Mouse (Mus musculus): ENCODE results near the gene Ncoa7.

Gene Ncoa7

DNA sequence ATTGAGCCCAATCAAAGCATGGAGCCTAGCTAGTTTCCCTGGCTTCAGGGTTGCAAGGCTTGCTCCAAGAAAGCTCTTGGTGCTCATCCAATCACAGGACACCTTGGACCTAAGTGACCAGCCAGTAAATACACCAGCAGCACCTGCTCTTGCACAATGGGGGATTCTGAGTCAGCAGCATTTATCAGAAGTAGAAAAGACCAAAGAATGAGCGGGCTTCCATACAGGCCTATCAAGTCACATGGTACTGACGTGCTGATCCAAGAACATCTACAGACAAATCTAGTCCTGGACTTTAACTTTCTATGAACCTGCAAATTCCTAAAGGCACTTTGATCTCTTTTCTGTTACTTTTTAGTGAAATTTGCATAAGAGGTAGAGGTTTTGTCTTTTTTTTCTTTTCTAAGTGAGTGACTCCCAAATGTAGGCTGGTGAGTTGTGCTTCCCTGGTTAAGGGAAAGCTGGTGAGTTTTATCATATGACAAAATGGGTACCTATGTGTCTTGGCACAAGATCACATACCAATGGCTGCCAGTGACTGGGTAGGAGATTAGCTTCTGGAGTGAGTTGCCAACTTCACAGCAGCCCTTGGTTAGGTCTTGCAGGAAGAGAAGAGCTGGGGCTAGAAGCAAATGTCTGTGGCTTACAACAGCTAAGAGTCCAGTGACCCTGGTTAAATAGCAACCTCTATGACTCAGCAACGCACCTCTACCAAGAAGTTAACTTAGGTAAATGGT lies 57.7 kb downstream of the Ncoa7 start:
- peak; percentile 64 for DNase-seq (ENCODE audit: low read depth)

DNA sequence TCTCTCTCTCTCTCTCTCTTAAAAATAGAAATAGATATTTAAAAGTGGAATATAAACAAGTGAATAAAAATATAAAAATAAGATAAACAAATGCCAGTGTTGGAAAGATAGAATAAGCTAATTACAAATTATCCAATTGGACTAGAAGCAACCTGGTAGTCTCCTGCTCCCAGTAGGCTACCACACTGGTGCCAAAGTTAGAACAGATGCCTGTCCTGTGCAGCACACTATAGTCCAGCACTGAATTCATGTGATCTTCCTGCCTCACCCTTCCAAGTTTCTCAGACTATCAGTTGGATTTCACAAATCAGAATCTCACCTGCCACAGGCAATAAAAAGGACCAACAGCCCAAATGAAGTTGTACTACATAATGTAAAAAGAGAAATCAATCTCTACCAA lies 59.9 kb downstream of the Ncoa7 start:
- DNase-seq (ENCODE audit: low read depth), result no peak

DNA sequence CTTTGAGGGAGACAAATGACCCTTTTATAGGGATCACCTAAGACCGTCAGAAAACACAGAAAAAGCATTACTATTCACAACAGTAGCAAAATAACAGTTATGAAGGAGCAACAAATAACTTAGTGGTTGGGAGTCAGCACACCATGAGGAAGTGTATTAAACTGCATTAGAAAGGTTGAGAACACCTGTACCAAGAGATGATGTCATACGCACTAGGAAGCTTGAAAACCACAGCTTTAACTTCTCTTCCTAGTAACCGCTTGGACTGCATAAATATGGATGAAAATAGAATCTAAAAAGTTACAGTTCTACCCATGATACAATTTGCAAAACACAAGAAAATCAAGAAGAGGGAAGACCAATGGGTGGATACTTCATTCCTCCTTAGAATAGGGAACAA lies 64.7 kb downstream of the Ncoa7 start:
- DNase-seq (ENCODE audit: low read depth), result no peak

DNA sequence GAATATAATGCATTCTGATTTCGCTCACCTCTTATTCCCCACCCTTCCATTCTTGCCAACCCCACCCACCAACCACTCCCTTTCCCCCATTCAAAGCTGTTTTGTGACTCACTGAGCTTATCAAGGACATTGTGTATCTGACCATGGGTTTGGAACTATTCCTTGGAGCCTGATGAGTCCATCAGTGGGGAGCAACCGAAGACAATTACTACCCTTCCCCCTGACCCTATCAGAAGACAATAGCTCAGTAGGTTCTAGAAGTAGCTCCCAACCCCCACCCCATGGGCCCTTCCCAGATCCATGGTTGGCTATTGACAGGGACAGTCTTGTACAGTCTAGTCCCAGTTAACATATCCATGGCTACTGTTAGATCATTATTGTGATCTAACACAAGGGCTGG lies 65.8 kb downstream of the Ncoa7 start:
- DNase-seq (ENCODE audit: low read depth), result no peak

DNA sequence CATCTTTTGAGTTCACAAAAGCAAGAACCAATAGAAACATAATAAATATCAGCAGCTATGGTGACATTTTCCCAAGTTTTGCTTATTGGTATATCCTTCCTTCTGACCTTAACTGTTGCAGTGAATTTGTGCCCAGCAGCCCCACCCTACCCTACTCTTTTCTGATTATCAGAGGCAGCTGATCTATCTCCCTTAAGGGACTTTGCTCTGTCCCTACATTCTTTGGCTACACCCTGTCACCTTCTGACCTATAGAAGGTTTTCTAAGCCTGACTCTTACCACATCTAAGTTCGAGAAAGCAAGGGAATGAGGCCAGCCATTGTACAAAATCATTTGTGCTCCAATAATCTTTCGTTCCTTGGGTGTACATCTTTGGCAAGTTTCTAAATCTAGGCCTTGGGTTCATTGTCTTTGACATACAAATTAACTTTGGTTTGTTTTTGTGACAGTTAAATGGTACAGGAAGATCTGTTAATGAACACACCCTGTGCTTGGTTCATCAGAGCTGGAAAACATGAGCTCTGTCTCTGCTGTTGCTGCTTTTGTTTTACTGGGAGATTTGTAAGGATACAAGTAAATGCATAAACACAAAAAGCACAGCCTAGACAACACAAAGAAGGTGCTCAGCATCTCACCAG lies 69.9 kb downstream of the Ncoa7 start:
- no peak for DNase-seq (ENCODE audit: low read depth)

DNA sequence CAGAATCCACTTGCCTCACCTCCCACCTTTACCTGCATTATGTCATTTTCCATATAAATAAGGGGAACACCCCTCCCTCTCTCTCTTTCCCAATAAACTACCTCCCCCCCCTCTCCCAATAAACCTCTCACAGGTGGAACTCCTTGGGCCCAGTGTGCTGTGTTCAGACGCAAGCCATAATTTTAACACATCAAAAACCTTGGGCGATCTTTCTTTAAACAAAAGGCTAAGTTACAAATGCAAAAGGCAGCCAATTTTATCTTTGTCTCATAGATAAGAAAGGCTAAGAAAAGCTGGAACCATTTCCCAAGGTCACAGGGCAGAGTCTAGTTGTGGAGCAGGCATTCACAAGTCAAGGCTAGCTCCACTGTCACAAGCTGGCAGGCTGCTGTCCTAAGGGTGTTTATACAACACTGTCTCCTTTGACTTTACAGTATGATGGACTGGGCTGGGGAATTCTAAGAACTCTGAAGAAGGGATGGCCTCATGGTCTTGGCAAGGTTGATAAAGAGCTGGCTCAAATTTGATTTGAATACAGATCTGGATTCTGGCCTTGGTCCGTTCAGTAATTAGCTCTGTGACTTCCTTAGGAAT lies 71.7 kb downstream of the Ncoa7 start:
- no peak for DNase-seq (ENCODE audit: low read depth)

DNA sequence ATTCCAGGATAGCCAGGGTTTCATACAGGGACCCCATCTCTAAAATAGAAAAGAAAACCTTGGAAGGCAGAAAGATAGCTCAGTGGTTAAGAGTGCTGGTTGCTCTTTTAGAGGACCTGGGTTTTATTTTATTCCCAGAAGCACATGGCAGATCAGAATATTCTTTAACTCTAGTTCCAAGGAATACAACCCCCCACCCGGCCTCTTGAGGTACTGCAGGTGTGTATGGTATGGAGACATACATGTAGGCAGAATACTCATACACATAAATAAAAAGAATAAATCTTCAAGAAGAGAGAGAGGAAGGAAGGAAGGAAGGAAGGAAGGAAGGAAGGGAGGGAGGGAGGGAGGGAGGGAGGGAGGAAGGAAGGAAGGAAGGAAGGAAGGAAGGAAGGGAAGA lies 72.3 kb downstream of the Ncoa7 start:
- DNase-seq (ENCODE audit: low read depth), result no peak

DNA sequence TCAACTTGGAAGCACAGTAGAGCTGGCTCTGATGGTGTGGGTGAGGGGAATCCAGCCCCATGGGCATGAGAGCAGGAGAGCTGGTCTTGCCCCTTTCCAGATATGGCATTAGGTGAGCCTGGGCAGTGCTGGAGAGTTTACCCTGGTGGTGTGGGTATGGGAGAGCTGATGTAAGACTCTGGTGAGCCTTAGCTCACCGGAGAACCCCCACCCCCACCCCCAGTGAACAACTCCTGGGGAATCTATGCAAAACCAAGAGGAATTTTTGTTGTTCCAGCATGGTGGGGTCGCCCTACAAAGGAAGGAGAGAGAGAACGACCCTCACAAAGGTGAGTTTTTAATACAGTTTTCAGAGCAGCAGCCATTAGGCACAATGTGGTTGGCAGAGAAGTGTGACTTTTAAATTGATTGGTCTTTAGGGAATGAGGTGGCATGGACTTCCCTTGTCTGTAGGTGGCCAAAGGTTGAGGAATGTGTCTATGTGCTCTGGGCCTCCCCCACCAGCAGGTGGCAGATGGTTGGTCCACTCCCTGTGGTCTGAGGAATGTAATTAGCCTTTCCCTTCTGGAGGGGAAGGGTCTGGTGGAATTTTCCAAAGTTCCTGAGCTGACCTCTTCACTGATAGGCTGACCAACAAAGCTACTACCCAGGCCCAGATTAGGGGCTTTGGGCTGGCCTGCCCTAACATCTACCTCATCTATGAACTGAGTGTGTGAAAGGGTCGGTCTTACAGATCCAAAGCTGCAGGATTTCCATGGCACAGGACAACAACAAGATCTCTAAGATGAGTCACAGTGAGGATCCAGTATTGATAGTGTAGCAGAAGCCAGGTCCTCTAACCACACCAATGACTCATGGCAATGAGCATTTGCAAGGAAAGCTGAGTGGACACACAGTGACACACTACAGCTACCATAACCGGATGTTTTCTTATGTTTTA lies 73.7 kb downstream of the Ncoa7 start:
- DNase-seq (ENCODE audit: low read depth), result peak; percentile 91

DNA sequence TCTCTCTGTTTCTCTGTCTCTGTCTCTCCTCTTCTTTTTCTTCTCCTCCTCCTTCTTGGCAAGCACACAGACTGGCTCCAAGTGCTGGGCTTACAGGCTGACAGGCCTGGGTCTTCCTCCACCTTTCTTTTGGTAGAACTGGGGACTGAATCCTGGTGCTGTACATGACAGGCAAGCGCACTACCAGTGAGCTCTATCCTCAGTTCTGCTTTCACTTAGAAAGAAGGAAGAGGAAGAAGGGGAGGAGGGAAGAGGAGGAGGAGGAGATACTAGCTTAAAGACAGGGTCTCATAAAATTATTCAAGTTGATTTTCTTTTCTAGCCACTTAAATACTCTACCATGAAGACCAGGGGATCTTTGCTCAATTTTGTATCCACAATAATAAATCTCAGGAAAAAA lies 80.1 kb downstream of the Ncoa7 start:
- no peak for DNase-seq (ENCODE audit: low read depth)

DNA sequence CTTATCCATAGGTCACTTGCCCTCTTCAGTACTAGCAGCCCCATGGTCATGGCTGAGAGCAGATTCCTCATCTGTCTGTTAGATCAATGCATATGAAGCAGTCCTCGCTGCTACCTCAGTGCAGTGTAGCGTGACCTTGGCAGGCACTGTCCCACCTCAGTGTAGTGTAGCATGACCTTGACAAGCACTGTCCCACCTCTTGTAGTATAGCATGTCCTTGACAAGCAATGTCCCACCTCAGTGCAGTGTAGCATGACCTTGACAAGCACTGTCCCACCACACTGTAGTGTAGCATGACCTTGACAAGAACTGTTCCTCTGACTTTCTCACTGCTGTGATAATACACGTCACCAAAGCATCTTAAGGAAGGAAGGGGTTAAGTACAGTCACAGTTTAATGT lies 82.6 kb downstream of the Ncoa7 start:
- no peak for DNase-seq (ENCODE audit: low read depth)

DNA sequence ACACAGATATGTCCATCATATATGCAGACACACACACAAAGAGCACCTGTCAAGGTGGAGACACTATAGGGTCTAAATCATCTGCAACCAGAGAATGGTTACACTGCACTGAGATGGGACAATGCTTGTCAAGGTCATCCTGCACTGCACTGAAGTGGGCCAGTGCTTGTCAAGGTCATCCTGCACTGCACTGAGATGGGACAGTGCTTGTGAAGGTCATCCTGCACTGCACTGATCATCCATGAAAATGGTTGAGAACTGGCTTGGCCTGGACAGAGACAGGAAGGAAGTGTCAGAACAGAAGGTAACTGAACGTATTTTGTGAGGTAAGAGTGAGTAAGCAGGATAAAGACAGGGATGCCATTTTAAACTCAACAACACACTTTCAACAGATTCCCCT lies 83.2 kb downstream of the Ncoa7 start:
- DNase-seq (ENCODE audit: low read depth), result peak; percentile 24

DNA sequence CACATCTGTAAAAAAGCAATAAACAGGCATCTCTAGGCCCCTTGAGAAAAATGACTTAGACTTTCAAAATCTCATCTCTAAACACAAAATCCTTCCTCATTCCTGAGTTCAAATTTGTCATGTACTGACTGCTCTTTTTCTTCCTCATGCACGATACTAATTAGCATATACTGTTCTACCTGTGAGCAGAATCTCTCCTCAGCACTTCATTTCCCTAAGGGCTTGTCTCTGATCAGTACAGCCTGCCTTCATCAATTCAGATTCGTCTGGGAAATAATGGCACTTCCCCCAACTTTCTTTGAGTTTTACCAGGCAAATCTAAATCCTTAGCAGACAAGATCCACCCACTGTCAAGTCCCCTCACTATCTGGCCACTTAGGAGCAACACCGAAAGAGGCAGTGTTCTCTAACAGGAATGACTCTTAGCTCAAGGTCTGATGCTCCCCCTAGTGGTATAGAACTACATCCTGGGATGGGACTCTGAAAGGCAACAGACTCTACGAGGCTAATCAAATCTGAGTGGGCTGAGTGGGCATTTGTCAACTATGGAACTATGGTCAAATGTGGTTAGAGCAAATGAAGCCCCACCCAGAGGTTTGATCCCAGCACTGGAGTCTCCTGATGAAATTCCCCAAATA lies 84.3 kb downstream of the Ncoa7 start:
- DNase-seq (ENCODE audit: low read depth), result peak; percentile 88

DNA sequence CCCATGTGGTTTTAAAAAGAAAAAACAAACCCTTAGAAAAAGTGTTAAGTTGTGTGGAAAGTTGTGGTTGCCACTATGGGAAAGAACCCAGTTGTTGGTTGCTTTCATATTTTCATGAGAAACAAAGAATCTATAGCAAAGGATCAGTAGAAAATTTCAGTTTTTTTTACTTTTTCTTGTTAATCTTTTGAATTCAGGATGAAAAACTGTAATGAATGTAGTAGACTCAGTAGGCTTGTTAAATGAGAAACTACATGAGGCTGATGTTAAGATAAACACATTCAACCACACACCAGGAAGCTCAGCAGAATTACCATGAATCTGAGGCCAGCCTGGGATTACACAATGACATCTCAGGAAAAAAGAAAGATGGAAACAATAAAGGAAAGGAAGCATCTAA lies 87.0 kb downstream of the Ncoa7 start:
- peak; percentile 62 for DNase-seq (ENCODE audit: low read depth)

DNA sequence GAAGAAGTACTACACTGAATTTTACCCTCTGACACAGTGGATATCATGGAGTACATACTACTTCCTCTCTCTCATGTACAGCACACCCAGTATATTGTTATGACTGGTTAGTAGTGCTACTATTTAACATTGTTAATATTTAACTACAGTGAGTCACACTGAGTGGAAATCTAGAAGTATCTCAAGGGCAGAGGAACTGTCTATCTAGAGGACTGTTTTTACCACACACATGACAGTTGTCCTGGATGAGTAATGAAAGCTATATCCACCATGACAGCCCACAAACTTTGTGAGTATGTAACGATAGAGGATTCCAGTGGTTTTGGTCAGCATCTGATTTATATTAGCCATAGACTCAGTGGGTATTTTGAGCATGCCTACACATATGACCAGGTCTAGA lies 90.6 kb downstream of the Ncoa7 start:
- DNase-seq (ENCODE audit: low read depth), result peak; percentile 87

DNA sequence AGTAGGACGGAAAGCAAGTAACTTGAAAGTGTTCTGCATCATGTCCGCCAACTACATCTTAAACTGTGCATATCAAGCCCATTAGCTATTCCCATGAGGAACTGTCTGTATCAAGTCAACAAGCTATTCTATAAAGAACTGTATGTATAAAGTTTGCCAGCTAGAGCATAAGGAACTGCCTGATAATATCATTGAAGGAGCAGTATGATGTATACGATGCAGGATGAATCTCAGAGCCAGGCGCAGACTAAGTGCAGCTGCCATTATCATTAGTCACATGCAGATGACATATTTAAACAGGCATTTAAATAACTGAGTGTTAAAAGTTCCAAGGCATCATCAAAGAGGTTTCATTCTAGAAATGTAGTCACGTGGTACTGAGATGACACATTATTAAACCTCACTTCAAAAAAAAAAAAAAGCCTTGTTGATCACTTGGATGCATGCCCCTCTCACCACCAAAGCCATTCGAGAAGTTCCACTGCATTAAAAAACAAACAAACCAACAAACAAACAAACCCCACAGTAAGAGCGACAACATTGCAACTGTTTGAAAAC lies 93.2 kb downstream of the Ncoa7 start:
- no peak for DNase-seq (ENCODE audit: low read depth)

DNA sequence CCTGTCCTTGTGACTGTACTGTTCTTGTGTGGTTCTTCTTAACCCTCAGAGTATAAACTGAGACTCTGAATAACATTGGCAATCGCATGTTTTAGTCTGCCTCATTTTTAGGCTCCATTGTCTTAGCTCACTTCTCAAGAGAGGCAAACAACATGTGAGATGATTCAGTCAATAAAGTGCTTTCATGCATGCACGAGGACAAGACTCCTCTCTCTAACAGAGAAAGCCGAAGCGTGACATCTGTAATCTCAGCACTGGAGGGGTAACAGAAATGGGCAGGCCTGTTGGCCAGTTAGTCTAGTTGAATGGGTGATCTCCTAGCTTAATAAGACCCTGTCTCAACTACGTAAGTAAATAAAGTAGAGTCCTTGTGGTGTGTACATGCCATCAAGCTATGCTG lies 95.1 kb downstream of the Ncoa7 start:
- DNase-seq (ENCODE audit: low read depth), result no peak

DNA sequence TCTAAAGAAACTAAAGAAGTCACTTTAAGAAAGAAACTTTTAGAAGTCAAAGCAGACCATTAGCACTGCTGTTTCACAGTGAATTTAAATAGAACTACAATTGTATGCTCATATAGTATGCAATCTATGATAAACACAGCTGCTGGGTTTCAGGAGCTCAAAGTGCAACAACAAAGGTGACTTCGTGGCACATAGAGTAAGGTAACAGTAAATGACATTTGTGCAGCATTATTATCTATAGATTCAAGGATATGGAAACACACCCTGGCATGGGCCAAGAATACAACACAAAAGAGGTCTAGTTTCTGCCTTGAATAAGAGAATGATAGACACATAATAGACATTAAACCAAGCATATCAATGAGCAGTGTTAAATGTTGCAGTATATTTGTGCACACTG lies 100.5 kb downstream of the Ncoa7 start:
- no peak for DNase-seq (ENCODE audit: low read depth)

DNA sequence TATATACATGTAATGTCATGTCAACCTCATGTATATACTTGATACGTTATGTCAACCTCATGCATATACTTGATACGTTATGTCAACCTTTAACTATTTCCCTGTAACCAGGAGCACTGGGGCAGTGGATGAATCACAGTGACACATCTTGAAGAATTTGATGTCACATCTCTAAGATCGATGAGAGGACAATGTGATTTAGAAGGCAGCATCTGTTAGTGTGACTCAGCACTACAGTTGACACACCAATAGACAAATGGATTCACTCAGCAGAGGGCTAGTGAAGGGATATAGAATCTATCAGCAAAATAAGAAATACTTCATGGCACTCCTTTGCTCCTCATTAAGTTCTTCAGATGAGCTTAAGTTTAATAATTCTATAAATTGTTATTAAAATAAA lies 116.3 kb downstream of the Ncoa7 start:
- no peak for DNase-seq (ENCODE audit: low read depth)

DNA sequence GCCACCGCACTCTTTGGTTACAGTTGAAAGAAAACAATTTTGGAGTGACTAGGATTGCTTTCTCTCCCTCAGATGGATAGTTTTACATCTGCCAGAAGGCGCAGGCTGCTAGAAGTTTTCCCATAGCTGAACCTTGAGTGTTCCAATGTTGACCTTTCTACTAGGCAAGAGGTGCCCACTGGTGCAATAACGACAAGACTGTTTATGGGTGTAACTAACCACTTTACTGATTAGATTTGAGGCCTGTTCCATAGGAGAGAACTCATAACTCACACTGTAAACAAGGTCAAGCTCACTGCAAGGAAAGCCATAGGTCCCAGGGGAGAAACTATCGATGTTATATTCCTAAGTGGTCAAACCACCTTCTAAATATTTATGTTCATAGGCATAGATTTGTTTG lies 119.7 kb downstream of the Ncoa7 start:
- DNase-seq (ENCODE audit: low read depth), result no peak

DNA sequence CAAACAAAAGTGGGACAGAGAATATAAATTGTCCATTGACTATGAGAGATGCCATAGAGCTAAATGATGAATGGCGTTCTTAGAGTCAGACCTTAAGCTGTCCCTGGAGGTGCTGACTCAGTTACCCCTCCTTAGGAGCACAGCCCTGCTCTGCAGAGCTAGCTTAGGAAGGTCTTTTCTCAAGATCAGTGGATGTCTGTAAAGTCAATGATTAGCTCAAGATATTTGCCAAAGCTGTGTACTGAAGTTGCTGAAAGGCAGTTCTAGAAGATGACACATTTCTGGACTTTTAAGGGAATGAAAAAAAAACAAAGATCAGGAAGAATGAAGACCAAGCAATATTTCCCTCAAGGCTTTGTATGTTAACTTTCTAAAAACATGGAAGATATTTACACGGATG lies 123.4 kb downstream of the Ncoa7 start:
- DNase-seq (ENCODE audit: low read depth), result no peak

DNA sequence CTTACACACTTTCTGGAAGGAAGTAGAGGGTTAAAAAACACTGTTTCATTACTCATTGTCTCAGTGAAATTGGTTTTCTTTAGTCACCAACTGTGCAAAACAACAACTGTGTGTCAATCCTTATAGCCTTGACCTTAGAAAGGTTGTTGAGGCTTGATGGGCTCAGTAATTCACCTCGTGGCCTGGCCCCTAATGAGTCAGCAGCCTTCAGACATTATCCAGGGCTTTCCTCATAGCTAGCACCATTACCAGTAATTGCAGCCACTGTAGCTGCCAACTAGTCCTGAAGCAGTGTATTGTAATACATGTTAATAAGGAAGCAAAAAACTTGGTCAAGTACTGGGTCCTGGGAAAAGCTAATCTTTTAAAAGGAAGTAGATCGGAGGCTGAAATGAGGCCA lies 125.1 kb downstream of the Ncoa7 start:
- DNase-seq (ENCODE audit: low read depth), result peak; percentile 83

DNA sequence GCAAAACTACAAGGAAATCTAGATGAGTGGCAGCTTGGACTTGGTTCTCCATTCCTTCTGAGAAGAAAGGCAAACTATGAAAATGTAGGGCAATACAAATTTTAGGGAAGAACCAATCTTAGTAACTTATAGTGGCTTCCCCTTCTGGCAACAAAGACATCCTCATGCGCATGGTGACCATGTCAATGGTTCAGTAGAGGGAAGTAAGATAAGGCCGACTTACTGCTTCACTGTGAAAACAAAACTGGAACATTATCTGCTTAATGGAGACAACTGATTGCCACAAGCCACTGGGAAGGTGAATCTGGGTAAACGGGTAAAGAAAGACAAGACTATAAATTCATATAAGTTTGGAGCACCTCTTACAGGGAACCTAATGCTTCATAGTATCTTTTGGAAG lies 128.3 kb downstream of the Ncoa7 start:
- DNase-seq (ENCODE audit: low read depth), result peak; percentile 36

All from 416B (cell line).